Mouse (Mus musculus) right cerebral cortex, postnatal 36 days (tissue): ENCODE measurements around the gene Sgce.
"Not testable (repeated sequence)": the region's sequence is repeated elsewhere in the genome, so short reads cannot be mapped to it uniquely, and the experiment has no call there.

Experiments used
- DNase-seq, 2 experiments: peaks; one replicate each; pipeline ENCODE4 v3.0.0; 2022; ENCODE audit warnings: low spot score in 2 of 2, mixed read lengths in 1 of 2

Sgce gene

DNA sequence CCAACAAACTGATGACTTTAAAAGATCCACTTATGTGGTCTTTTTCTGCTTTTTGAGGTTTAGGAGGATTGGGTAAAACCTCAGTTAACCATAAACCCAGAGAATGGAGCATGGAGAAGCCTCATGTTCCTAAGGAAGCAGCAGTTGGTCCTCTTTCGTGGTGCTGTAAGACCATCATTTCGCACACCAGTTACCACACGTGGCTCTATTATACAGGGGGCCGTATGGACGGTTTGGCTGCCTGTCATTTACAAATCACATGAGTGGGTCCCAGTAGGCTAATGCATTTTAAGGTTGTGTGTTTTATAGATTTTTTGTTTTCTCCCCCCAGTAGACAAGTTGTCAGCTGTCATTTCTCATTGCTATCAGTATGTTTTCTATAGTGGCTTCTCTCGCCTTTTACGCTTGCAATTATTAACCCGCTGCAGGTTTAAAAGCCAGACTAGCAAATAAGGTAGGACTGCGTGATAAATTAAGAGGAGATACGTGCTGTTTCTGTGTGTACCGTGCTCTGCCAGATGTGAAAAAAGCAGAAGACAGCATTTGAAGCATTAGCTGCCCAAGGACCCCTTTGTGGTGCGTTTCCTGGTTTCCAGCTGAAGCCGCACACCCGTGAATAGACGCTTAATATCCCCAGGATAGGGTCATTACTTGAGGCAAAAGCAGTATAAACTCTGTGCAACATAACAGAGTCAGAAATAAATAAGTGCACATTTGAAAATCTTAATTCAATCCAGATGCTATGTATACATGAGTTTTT, 22.8 kb downstream of the Sgce start:
- DNase-seq, result no peak

DNA sequence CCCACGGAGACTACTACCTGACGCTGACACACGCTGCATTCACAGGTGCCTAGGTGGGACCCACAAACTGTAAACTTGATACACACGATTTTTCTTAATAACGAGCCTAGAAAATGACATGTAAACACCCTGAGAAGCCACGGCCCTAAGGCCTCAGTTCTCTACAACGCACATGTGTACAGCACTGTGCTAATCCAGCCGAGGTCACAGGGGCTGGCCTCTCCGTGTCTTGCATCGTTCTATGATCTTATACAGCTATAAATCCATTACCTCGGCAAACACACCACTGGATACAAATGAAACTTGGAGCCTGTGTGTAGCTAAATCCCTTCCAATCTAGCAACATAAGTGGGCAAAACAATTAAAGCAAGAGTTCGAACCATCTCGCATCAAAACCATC, 24.3 kb downstream of the Sgce start:
- DNase-seq, result no peak

DNA sequence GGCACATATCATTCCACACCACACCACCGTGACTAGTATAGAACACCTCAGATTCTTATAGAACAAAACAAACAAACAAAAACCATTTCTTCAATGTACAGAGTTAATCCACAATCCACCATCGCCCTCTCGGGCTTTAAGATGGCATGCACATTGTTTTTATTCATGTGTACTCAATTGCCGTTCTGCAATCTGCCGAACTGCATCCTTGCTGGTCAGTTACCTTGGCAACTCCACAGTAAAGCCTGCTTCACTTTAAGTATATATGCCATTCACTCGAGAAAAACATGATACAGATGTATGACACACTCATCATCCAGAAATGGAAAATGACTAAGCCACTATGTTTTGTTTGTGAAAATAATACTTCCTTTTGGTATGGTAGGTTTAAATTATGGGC, 24.9 kb downstream of the Sgce start:
- DNase-seq, result no peak

DNA sequence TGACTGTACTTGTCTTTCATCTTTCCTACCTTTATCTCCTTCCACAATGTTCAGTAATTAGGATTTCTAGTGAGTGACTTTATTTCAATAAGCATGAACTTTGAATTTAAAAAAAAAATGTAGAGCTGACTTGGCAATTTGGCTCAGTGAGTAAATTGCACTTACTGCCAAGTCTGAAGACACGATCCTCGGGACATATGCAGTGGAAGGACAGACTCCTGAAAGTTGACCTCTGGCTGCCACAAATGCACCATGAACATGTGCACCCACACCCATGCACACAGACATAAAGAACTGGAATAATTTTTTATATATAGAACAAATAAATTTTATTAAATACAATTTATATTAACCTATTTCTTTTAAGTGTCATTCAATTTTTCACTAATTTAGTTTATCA, 29.7 kb downstream of the Sgce start:
- no peak for DNase-seq

DNA sequence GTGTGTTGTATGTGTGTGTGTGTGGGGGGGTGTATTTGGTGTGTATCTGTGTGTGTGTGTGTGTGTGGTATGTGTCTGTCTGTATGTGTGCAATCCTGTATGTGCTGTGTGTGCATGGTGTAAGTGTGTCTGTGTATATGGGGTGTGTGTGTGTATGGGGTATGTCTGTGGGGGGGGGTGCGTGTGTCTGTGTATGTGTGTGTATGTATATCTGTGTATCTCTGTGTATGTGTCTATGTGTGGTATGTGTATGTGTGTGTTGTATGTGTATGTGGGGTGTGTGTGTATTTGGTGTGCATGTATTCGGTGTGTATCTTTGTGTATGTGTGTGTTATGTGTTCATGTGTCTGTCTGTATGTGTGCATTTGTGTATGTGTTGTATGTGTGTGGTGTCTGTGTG, 30.8 kb downstream of the Sgce start:
- DNase-seq, result no peak

DNA sequence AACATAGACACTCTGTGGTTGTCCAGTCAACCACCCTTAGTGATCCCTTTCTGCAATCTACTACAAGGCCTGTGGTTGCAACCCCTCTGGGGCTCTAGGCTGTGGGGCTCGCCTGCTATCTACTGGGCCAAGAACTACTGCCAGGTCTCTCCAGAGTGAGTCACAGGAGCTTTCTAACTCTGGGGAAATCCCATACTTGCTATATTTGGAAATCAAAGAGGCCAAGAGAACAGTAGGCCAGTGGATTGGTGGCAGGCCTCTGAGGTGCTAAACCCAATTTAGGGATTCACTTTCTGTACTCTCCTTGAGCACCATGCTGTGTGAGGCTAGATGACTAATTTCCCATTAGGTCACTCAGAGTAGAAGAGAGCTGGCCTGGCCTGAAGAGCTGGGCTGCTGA, 38.0 kb downstream of the Sgce start:
- no peak for DNase-seq

DNA sequence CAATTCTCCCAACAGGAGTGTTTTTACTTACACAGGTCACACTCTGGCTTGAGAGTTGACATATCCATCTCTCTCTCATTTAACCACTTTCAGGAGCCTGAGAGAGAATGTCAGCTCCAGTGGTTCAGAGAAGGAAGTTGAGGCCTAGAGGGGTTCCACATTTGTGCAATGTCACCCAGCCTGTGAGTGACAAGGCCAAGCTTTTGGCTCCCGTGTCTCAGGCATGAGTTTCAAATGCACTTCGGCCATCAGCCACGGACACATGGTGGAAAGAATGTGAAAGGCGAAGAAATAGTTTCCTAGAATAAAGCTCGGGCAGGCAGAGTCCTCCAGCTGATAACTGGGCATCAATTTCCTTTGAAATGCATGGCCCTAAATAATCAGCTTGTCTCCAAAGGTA, 40.6 kb downstream of the Sgce start:
- no peak for DNase-seq

DNA sequence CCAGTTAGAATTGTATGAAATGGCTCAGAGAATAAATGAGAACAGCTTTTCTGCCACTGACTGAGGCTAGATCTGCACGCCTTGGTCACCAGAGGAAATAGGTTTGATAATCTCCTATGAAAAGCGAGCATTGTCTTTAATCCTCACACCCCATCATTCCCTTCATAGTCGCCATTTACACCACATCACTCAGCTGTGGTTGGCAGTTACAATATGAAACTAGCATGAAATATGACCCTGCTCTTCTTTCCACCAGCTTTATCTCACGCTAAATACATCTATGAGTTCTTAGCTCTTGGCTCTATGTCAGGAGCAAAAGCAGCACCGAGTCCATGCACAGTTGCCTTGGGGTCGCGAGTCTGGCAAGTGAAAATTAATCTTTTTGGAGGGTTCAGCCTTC, 43.1 kb downstream of the Sgce start:
- DNase-seq, result no peak

DNA sequence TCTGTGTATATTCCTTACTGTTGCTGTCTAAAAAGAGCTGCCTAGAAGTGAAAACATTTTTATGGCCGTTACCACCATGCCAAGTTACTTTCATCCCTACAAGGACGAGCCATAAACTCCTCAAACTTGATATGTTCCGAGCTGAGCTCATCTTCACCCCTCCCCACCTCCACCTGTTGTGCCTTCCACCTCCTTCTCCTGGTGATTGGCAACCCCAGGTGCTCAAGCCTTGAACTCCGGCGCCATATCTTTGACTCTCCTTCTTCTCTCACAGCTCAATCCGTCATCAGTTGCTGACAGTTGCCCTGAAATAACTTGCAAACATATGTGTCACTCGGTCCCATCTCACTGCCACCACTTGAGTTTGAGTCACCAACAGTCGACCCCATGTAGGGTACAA, 45.4 kb downstream of the Sgce start:
- no peak for DNase-seq

DNA sequence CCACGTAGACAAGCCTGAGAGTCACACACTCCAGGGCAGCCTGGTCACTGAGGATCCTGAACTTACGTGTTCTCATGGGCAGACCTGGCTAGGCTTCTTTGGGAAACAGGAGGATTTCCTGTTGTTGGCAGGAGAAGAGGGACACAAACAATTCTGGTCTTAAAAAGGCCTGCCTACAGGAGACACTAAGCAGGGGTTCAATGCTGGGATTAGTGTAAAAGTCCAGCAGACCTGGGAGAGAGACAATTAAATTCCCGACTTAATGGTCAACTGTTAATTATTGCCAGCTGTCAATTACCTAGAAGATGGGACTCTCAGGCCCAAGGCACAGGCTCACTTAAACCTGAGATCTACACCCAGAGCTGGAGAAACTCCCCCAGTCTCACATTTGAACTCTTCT, 51.2 kb downstream of the Sgce start:
- DNase-seq, result no peak

DNA sequence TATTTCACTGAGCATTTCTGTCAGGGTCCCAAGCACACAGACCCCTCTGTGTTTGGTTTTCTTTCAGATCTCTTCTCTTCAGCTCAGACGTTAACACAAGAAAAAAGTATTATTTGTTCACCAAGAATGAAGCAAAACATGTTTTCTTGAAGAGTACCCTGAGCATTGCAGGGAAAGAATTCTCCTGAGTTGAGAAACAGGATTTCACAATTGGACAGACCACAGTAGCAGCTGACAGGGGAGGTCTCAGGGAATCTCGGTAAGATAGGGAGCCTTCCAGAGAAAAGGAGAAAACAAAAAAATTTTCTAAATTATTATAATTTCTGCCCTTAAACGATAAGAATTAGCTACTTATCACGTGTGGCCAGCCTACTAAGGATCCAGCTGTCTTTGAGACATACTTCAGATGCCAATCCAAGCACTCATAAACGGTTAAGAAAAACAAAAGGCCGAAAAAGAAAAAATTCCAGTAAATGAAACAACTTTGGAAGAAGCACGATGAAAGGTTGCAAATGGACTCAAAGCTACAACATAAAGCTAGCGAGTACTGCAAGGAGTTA, 52.3 kb downstream of the Sgce start:
- no peak for DNase-seq

DNA sequence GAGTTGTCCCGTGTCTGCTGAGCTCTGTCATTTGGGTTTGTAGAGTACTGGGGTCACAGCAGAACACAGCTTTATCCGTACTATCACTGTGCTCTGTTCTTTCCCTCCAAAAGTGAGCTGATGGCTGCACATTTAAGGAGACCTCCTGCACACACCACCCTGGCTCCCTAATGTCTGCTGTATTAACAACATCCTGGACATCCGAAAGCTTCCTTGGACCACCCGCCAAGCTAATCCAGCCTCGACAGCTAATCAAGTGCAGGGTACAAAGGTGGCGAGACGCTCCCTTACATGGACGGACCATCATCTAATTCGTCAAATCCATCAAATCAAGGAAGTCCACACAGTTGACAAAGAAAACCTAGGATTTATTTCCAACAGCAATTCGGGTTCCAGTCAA, 53.5 kb downstream of the Sgce start:
- no peak for DNase-seq

DNA sequence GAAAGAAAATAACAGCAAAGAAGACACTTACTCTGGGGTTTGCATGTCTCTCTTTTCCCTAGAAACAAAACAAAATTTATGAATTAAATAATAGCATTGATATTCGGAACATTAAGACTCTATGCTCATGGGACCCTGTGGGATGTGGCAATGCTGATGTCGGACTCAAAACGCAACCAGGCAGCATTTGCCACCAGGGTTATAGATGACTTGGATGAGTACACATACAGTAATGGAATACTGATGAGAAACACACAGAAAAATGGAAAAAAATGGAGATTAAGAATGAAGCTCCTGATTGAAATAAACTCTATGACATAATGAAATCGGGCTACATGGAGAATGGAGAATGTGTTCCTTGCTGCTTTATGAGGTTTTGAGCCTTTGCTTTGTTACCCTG, 56.6 kb downstream of the Sgce start:
- no peak for DNase-seq

DNA sequence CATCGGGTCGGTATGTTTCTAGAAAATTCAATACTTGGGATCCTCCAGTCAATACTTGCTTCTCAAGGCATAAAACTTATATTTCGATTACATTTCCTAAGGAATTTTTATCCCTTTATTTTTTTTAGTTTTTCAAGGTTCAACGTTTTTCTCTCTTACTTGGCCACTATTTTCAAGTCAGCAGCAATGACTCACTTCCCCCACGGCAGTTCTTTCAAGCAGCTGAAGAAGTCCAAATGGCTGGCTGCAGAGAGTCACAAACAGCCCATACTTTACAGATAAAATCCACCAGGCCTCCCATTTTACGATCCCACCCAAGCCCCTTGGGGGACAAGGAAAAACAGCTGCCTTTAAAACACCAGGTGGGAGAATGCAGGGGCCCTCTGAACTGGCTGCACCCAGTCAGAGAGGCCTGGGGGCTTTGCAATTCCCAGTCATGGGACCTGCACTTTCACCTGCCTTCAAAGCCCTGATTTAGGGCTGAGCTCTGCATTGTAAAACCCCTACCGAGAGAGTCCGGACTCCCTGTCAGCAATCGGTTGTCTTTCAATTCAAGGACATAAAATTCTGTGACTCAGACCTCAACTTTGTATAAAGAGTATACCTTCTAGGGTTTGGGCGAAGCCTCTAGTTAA, 62.2 kb downstream of the Sgce start:
- no peak for DNase-seq

DNA sequence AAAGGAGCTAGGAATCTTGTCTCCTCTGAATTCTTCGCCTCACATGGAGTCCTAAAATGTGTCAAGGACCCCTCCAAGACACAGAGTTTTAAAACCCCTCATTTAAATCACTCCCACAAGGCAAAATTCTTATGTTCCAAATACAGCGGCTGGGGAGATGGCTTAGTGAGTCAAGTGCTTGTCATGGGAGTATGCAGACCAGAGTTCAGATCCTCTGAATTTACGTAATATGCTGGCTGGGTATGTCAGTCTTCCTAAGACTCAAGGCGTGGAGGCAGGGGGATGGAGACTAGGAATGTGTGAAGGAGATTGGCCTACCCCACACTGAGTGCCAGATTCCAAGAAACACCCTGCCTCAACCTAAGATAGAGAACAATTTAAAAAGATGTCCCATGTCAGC, 66.4 kb downstream of the Sgce start:
- DNase-seq, result no peak

DNA sequence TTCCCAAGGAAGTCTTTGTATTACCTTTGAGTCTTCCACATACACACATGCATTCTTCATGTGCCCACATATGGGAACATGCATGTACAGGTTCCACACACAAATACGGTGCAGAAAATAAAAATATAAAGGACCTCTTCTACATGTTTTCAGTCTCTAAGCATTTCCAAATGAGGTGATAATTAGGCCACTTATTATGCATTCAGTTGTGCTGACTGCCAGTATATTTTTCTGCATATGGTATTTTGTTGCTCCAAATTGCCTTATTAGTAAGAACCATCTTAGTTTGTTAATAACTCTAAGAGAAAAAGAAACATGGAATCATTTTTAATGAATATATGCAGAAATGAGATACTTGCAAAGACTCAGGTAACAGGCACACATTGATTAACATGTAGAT, 67.0 kb downstream of the Sgce start:
- no peak for DNase-seq

DNA sequence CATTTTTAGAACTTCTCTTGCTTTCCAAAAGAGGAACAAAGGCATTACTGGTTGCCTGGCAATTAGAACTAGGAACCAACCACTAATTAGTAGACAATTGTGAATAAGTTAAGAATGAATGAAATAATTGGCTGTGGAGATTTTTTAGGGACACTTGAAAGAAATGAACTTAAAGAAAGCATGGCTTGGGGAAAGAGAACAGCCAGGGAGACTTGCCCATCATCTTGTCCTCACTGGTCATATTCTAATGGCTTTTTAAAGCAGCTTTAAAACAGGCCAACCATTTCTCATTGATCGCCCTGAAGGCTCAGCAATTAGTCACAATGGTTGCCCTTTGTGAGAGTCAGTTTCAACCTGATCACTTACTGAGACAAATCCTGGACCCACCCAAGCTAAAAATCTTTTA, 69.6 kb downstream of the Sgce start:
- DNase-seq, result no peak

DNA sequence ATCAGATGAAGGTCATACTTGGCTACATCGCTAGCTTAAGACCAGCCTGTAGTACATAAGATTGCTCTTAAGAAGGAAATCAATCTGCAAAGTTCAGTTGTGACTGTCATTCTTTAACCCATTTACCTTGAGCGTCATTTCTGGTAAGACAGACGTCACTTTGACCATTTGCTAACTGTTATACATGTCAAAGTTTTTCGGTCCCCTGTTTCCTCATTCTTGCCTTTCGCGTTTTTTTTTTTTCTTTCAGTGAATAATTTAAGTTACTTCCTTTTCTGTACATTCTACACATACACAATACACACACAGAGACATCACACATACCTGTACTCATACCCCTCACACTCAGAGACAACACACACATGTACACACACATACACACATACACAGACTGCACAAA, 81.9 kb downstream of the Sgce start:
- DNase-seq, result no peak

DNA sequence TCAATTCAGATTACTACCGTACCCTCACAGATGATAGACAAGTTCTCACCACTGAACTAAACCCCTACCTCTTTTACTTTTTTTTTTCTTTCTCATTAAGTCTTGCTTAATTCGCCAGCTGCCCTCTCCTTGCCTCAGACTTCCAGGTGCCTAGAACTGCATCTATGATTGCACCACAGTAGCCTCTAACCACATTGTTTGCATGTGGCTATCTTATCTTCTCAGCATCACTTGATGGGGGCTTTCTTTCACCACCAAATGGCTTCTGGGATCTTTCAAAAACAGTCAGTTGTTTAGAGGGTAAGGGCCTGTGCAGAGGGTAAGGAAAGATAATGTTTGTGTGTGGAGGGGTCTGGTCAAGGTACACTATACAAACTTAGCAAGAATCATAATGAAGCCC, 82.7 kb downstream of the Sgce start:
- no peak for DNase-seq

DNA sequence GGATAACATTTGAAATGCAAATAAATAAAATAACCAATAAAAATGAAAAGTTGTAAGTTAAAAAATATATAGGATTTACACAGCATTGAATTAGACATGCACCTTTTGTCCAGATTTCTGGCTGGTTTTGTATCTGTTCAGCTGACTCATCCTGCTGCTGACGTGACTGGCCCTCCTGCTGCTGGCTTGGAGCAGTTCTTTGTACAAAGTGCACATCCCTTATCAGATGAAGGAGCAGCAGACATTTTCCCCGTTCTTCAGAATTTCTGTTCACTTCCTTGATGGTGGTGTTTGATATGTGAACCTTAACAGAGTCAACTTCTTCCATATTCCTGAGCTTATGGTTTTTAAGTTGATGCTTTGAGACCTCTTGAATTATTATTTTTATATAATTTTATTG, 83.5 kb downstream of the Sgce start:
- DNase-seq, result no peak

DNA sequence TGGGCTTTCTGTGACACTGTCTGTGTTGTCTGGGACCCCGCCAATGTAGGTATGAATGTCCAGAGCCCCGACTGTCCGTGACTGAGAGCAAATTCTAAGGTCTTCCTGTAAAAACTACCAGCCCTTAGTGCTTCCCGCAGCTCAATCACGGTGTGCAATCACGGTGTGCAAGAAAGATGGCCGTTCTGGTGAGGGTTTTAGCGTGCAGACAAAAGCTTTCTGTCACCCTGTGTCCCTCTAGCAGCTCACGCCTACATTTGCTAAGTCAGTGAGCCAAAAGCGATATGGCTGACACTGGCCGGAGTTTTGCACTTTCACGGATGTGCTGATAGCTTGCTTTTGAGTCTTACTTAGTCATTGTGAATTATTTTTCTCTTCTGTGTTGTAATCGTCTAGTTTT, 88.1 kb downstream of the Sgce start:
- DNase-seq, result no peak

DNA sequence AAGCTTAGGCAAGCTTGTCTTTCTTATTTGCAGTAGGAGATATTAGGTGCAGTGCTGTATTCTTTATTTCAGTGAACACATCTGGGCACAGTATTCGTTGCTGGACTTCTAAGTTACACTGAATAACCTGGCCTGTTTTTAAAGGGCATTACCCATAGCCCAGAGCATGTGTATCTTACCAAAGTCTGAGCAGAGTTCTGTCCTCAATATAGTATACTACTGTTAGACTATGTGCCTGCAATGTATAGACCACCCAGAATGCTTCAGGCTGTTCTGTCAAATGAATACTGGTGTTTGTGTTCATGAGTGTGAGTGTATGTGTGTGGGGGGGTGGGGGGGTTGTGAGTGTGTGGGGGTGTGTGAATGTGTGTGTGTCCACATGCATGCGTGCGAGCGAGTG, 91.1 kb downstream of the Sgce start:
- no peak for DNase-seq

DNA sequence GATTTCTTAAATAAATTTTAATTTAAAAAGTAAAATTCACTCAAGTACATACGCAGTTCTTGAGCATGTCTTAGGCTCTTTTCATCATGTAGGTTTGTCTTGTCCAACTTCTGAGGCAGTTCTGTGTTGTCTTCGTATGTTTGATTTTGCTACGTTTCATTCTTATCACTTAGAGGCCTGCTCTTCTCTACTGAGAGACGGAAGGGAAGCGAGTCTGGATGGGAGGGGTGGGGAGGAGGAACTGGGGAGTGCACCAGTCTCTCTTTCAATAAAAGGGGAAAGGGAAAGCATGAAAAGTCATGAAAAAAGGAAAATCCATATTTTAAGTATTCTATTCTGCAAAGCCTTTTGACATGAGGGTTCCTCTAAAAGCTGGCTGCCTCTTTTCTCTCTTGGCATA, 91.5 kb downstream of the Sgce start:
- no peak for DNase-seq

DNA sequence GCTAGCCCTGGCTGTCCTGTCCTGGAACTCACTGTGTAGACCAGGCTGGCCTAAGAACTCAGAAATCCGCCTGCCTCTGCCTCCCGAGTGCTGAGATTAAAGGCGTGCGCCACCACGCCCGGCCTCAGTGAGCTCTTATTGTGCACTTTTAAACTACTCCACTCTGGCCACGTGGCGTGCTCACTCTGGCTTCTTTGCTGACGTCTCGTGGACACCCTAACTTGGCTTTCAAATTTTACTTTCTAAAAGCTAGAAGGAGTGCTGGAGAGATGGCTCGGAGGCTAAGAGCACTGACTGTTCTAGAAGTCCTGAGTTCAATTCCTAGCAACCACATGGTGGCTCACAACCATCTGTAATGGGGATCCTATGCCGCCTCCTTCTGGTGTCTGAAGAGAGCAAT, 93.3 kb downstream of the Sgce start:
- not testable (repeated sequence) for DNase-seq
